Mouse (Mus musculus): ENCODE results near the gene Cox14. TPM values are rescaled to one million over a fixed set of nuclear protein-coding genes. Genes with fewer than 3 reads are reported as not detected.
A peak's percentile ranks its signal among the peaks of the same experiment; 100 is the strongest.

Gene Cox14
- polyA plus RNA-seq, 1 experiment, result 284 TPM

- Histone ChIP-seq H3K27ac (ENCODE audit: control insufficient read depth, insufficient read depth, low read length) (no peak overlapping the region), H3K36me3 (ENCODE audit: control insufficient read depth, insufficient read depth, low read length) (peaks cover 48% of the 10 kb centered on the region), H3K4me1 (replicated peaks; ENCODE audit: control insufficient read depth, insufficient read depth, low read length) (peaks cover 6% of the 10 kb centered on the region), H3K27me3 (ENCODE audit: control insufficient read depth, insufficient read depth, low read length) (no peaks in the 10 kb centered on the region), H3K4me3 (ENCODE audit: control insufficient read depth, insufficient read depth, low read length) (no peak overlapping the region)
- 92% methylated on average over 13 of the region's 13 CpGs for WGBS
- TF ChIP-seq POLR2A (IDR thresholded peaks at IDR 0.05; ENCODE audit: control insufficient read depth, extremely low read depth, insufficient read depth, low read length, poor library complexity) (no peak), CTCF (IDR thresholded peaks at IDR 0.05; ENCODE audit: borderline replicate concordance, control insufficient read depth, extremely low read depth, insufficient read depth, low read length, poor library complexity) (no peak)
- DNase-seq, result no peak
These were observed 12.5 kb upstream of the Cox14 start for GRCm38 (mm10) chr15:99712666-99713559.

- TF ChIP-seq POLR2A (IDR thresholded peaks at IDR 0.05; ENCODE audit: control insufficient read depth, extremely low read depth, insufficient read depth, low read length, poor library complexity) (no peak), CTCF (IDR thresholded peaks at IDR 0.05; ENCODE audit: borderline replicate concordance, control insufficient read depth, extremely low read depth, insufficient read depth, low read length, poor library complexity) (no peak)
- Histone ChIP-seq H3K4me3 (ENCODE audit: control insufficient read depth, insufficient read depth, low read length) (no peak overlapping the region), H3K36me3 (ENCODE audit: control insufficient read depth, insufficient read depth, low read length) (peaks cover 41% of the 10 kb centered on the region), H3K27ac (ENCODE audit: control insufficient read depth, insufficient read depth, low read length) (no peak overlapping the region), H3K27me3 (ENCODE audit: control insufficient read depth, insufficient read depth, low read length) (no peaks in the 10 kb centered on the region), H3K4me1 (replicated peaks; ENCODE audit: control insufficient read depth, insufficient read depth, low read length) (peaks cover 6% of the 10 kb centered on the region)
- no peak for DNase-seq
- WGBS, result 98% methylated on average over 3 of the region's 3 CpGs
These were observed 11.8 kb upstream of the Cox14 start for GRCm38 (mm10) chr15:99713569-99713968.

- no peak for DNase-seq
- H3K4me3 ChIP-seq (ENCODE audit: control insufficient read depth, insufficient read depth, low read length), result no peak overlapping the region
- TF ChIP-seq POLR2A (IDR thresholded peaks at IDR 0.05; ENCODE audit: control insufficient read depth, extremely low read depth, insufficient read depth, low read length, poor library complexity), result no peak
- TF ChIP-seq CTCF (IDR thresholded peaks at IDR 0.05; ENCODE audit: borderline replicate concordance, control insufficient read depth, extremely low read depth, insufficient read depth, low read length, poor library complexity), result no peak
- peaks cover 35% of the 10 kb centered on the region for H3K36me3 ChIP-seq (ENCODE audit: control insufficient read depth, insufficient read depth, low read length)
- WGBS, result 86% methylated on average over 4 of the region's 4 CpGs
- H3K27ac ChIP-seq (ENCODE audit: control insufficient read depth, insufficient read depth, low read length), result no peak overlapping the region
- peaks cover 6% of the 10 kb centered on the region for H3K4me1 ChIP-seq (replicated peaks; ENCODE audit: control insufficient read depth, insufficient read depth, low read length)
- no peaks in the 10 kb centered on the region for H3K27me3 ChIP-seq (ENCODE audit: control insufficient read depth, insufficient read depth, low read length)
These were observed 11.2 kb upstream of the Cox14 start for GRCm38 (mm10) chr15:99714206-99714605.

GRCm38 (mm10) chr15:99714858-99715257 lies 10.6 kb upstream of the Cox14 start:
- Histone ChIP-seq H3K27ac (ENCODE audit: control insufficient read depth, insufficient read depth, low read length) (no peak overlapping the region), H3K4me1 (replicated peaks; ENCODE audit: control insufficient read depth, insufficient read depth, low read length) (peaks cover 6% of the 10 kb centered on the region), H3K4me3 (ENCODE audit: control insufficient read depth, insufficient read depth, low read length) (no peak overlapping the region), H3K36me3 (ENCODE audit: control insufficient read depth, insufficient read depth, low read length) (peaks cover 29% of the 10 kb centered on the region), H3K27me3 (ENCODE audit: control insufficient read depth, insufficient read depth, low read length) (no peaks in the 10 kb centered on the region)
- 70% methylated on average over 7 of the region's 7 CpGs for WGBS
- TF ChIP-seq CTCF (IDR thresholded peaks at IDR 0.05; ENCODE audit: borderline replicate concordance, control insufficient read depth, extremely low read depth, insufficient read depth, low read length, poor library complexity), result peak; percentile 78; the same call in 1 of the 2 replicates
- no peak for TF ChIP-seq POLR2A (IDR thresholded peaks at IDR 0.05; ENCODE audit: control insufficient read depth, extremely low read depth, insufficient read depth, low read length, poor library complexity)
- peak; percentile 72 for DNase-seq

GRCm38 (mm10) chr15:99715361-99715865 lies 10.0 kb upstream of the Cox14 start:
- Histone ChIP-seq H3K4me1 (replicated peaks; ENCODE audit: control insufficient read depth, insufficient read depth, low read length) (peaks cover 6% of the 10 kb centered on the region), H3K36me3 (ENCODE audit: control insufficient read depth, insufficient read depth, low read length) (peaks cover 24% of the 10 kb centered on the region), H3K27ac (ENCODE audit: control insufficient read depth, insufficient read depth, low read length) (no peak overlapping the region), H3K4me3 (ENCODE audit: control insufficient read depth, insufficient read depth, low read length) (no peak overlapping the region), H3K27me3 (ENCODE audit: control insufficient read depth, insufficient read depth, low read length) (no peaks in the 10 kb centered on the region)
- no peak for DNase-seq
- WGBS, result 93% methylated on average over 13 of the region's 13 CpGs
- no peak for TF ChIP-seq POLR2A (IDR thresholded peaks at IDR 0.05; ENCODE audit: control insufficient read depth, extremely low read depth, insufficient read depth, low read length, poor library complexity)
- no peak for TF ChIP-seq CTCF (IDR thresholded peaks at IDR 0.05; ENCODE audit: borderline replicate concordance, control insufficient read depth, extremely low read depth, insufficient read depth, low read length, poor library complexity)

GRCm38 (mm10) chr15:99715982-99716746 lies 9.3 kb upstream of the Cox14 start:
- H3K4me3 ChIP-seq (ENCODE audit: control insufficient read depth, insufficient read depth, low read length), result no peak overlapping the region
- H3K27ac ChIP-seq (ENCODE audit: control insufficient read depth, insufficient read depth, low read length), result no peak overlapping the region
- peaks cover 17% of the 10 kb centered on the region for H3K36me3 ChIP-seq (ENCODE audit: control insufficient read depth, insufficient read depth, low read length)
- WGBS, result 91% methylated on average over 11 of the region's 11 CpGs
- TF ChIP-seq CTCF (IDR thresholded peaks at IDR 0.05; ENCODE audit: borderline replicate concordance, control insufficient read depth, extremely low read depth, insufficient read depth, low read length, poor library complexity), result no peak
- no peak for TF ChIP-seq POLR2A (IDR thresholded peaks at IDR 0.05; ENCODE audit: control insufficient read depth, extremely low read depth, insufficient read depth, low read length, poor library complexity)
- H3K4me1 ChIP-seq (replicated peaks; ENCODE audit: control insufficient read depth, insufficient read depth, low read length), result peaks cover 6% of the 10 kb centered on the region
- no peaks in the 10 kb centered on the region for H3K27me3 ChIP-seq (ENCODE audit: control insufficient read depth, insufficient read depth, low read length)
- DNase-seq, result no peak

All from thymus, adult 2 months (tissue).